Mouse (Mus musculus) E14TG2a.4 (cell line): ENCODE data around the gene Slc46a3.

ENCODE experiments used
- CTCF ChIP-seq: conservative IDR thresholded peaks from 2 replicates; pipeline ENCODE4 v1.5.1; 2014; ENCODE audit warnings: low read length
- NANOG ChIP-seq: IDR thresholded peaks from 2 replicates; pipeline ENCODE4 v1.6.1; 2014; ENCODE audit warnings: borderline replicate concordance, low read length, mixed read lengths

GRCm38 (mm10) chr5:147898968-147899549 lies 4.4 kb upstream of the Slc46a3 start:
- TF ChIP-seq CTCF (no peak), NANOG (no peak)
